Mouse (Mus musculus) frontal cortex, postnatal 10 days (tissue): ENCODE measurements around the gene Ccdc182.

Experiments
- DNase-seq, 2 experiments: peaks; one replicate each; pipeline ENCODE4 v3.0.0; 2022; ENCODE audit warnings: low spot score in 2 of 2, mixed read lengths in 1 of 2

The Ccdc182 gene

GRCm38 (mm10) chr11:88280426-88280836 lies 13.4 kb upstream of the Ccdc182 start:
- DNase-seq: no peak

- DNase-seq: no peak
Observed at GRCm38 (mm10) chr11:88281428-88282119, 12.3 kb upstream of the Ccdc182 start.

GRCm38 (mm10) chr11:88282516-88282915 lies 11.3 kb upstream of the Ccdc182 start:
- DNase-seq: no peak

- no peak for DNase-seq
Observed at GRCm38 (mm10) chr11:88286019-88286418, 7.8 kb upstream of the Ccdc182 start.

- DNase-seq: no peak
Observed at GRCm38 (mm10) chr11:88288400-88288799, 5.5 kb upstream of the Ccdc182 start.

GRCm38 (mm10) chr11:88288805-88289340 lies 5.0 kb upstream of the Ccdc182 start:
- DNase-seq: no peak

- DNase-seq: no peak
Observed at GRCm38 (mm10) chr11:88291245-88291644, 2.6 kb upstream of the Ccdc182 start.

GRCm38 (mm10) chr11:88291688-88292087 lies 2.2 kb upstream of the Ccdc182 start:
- peak in 1 of 2 experiments; percentile 27 for DNase-seq

GRCm38 (mm10) chr11:88294394-88294710 lies 494 bp downstream of the Ccdc182 start:
- DNase-seq: no peak

- no peak for DNase-seq
Observed at GRCm38 (mm10) chr11:88295298-88295697, 1.4 kb downstream of the Ccdc182 start.

- DNase-seq: no peak
Observed at GRCm38 (mm10) chr11:88297526-88297925, 3.7 kb downstream of the Ccdc182 start.

- no peak for DNase-seq
Observed at GRCm38 (mm10) chr11:88299345-88299744, 5.5 kb downstream of the Ccdc182 start.

GRCm38 (mm10) chr11:88301619-88302018 lies 7.8 kb downstream of the Ccdc182 start:
- DNase-seq: no peak

GRCm38 (mm10) chr11:88305759-88306158 lies 11.9 kb downstream of the Ccdc182 start:
- DNase-seq: no peak

GRCm38 (mm10) chr11:88307616-88308543 lies 14.0 kb downstream of the Ccdc182 start:
- no peak for DNase-seq

- no peak for DNase-seq
Observed at GRCm38 (mm10) chr11:88309059-88309700, 15.3 kb downstream of the Ccdc182 start.

- no peak for DNase-seq
Observed at GRCm38 (mm10) chr11:88310773-88311172, 16.9 kb downstream of the Ccdc182 start.

- no peak for DNase-seq
Observed at GRCm38 (mm10) chr11:88311606-88312005, 17.7 kb downstream of the Ccdc182 start.

- no peak for DNase-seq
Observed at GRCm38 (mm10) chr11:88313512-88313911, 19.7 kb downstream of the Ccdc182 start.

- no peak for DNase-seq
Observed at GRCm38 (mm10) chr11:88314471-88314870, 20.6 kb downstream of the Ccdc182 start.

GRCm38 (mm10) chr11:88315393-88315792 lies 21.5 kb downstream of the Ccdc182 start:
- no peak for DNase-seq

- DNase-seq: no peak
Observed at GRCm38 (mm10) chr11:88318850-88319249, 25.0 kb downstream of the Ccdc182 start.
